Mouse (Mus musculus): ENCODE results near the gene Baz2a. TPM values are rescaled to one million over a fixed set of nuclear protein-coding genes. Genes with fewer than 3 reads are reported as not detected.
A peak's percentile ranks its signal among the peaks of the same experiment; 100 is the strongest.
"Not testable (repeated sequence)": the region's sequence is repeated elsewhere in the genome, so short reads cannot be mapped to it uniquely, and the experiment has no call there.

Gene Baz2a
- total RNA-seq, 2 experiments from 2014 or later: 70.6 to 72.2 TPM

DNA sequence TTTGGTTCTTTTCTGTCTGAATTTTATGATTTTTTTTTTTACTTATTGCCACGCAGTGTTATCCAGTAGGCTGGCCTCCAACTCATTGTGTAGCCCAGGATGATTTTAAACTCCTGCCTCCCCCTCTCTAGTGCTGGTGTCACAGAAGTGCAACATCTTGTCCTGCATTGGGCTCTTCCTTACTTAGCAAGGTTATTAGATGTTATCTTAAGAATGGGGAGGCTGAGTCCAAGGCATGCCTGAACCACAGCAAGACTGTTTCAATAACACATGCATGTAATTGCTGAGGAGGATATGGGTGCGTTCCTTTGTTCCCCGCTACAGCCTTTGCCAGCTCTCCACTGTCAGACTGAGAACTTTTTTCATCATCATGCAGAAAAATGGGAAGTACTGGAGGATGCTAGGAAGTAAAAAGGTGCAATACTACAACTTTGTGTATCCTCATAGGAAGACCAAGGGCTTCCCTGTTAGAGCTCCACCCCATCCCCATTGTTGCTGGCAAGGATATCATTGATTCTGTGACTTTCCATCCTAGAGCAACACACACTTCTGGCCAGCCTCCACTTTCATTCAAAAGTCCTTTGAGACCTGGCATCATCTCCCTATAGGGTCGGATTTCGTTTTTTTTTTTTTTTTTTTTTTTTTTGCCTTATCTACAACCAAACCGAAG, 9.4 kb upstream of the Baz2a start:
- DNase-seq (ENCODE audit: low spot score in 2 of 2): no peak

- no peak for DNase-seq (ENCODE audit: low spot score in 2 of 2)
These were observed 8.9 kb upstream of the Baz2a start for GRCm38 (mm10) chr10:128082477-128082808.

DNA sequence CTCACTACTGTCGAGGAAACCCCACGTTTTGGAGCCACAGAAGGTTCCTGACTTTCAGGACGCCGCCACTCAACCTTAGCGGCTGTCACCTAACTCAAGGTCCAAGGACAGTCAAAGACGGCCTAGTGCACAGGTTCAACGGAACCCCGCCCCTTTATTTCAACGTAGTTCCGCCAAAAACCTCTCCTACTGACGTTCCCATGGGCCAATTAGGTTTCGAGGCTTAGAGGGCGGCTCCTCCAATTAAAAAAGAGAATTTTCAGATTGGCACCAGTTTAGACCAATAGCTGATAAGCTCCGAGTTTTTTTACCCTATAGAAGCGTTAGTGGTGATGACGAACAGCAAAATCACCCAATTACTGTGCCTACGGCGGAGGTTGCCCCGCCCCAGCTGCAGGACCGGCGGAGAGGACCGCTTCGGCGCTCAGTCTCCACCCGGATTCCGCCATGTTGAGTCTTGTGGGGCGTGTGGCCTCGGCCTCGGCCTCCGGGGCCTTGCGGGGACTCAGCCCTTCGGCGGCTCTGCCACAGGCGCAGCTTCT, 8.4 kb upstream of the Baz2a start, which contains the start of gene Atp5b:
TSS of gene Atp5b (plus strand) at position 394 of the 542 bp plus-strand sequence.
- peak; percentile 79 to 89 for DNase-seq (ENCODE audit: low spot score in 2 of 2)

DNA sequence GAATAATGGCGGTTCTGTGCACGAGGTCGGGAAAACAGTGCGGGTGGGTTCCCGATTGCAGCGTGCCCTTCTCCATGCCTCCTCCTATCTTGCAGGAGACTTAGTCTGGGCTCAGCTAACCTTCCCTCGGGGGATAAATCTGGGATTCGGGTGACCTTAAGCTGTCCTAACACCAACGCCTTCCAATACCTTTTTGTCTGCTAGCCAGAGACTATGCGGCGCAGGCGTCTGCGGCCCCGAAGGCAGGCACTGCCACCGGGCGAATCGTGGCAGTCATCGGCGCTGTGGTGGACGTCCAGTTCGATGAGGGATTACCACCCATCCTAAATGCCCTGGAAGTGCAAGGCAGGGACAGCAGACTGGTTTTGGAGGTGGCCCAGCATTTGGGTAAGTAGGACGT, 7.7 kb upstream of the Baz2a start:
- DNase-seq (ENCODE audit: low spot score in 2 of 2): no peak

- no peak for DNase-seq (ENCODE audit: low spot score in 2 of 2)
These were observed 7.2 kb upstream of the Baz2a start for GRCm38 (mm10) chr10:128084160-128084559.

GRCm38 (mm10) chr10:128086391-128086790, 5.0 kb upstream of the Baz2a start:
- no peak for DNase-seq (ENCODE audit: low spot score in 2 of 2)

DNA sequence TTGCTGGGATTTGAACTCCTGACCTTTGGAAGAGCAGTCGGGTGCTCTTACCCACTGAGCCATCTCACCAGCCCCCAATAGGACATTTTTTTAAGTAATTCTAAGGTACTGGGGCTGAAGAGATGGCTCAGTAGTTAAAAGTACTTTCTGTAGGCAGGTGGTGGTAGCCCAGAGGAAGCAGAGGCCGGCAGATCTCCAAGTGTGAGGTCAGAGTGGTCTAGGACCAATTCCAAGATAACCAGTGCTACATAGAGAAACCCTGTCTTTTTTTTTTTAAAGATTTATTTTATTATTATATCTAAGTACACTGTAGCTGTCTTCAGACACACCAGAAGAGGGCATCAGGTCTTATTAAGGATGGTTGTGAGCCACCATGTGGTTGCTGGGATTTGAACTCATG, 4.2 kb upstream of the Baz2a start:
- not testable (repeated sequence) for DNase-seq (ENCODE audit: low spot score in 2 of 2)

- no peak for DNase-seq (ENCODE audit: low spot score in 2 of 2)
These were observed 3.2 kb upstream of the Baz2a start for GRCm38 (mm10) chr10:128088181-128088580.

- DNase-seq (ENCODE audit: low spot score in 2 of 2): no peak
These were observed 1.5 kb upstream of the Baz2a start for GRCm38 (mm10) chr10:128089842-128090241.

DNA sequence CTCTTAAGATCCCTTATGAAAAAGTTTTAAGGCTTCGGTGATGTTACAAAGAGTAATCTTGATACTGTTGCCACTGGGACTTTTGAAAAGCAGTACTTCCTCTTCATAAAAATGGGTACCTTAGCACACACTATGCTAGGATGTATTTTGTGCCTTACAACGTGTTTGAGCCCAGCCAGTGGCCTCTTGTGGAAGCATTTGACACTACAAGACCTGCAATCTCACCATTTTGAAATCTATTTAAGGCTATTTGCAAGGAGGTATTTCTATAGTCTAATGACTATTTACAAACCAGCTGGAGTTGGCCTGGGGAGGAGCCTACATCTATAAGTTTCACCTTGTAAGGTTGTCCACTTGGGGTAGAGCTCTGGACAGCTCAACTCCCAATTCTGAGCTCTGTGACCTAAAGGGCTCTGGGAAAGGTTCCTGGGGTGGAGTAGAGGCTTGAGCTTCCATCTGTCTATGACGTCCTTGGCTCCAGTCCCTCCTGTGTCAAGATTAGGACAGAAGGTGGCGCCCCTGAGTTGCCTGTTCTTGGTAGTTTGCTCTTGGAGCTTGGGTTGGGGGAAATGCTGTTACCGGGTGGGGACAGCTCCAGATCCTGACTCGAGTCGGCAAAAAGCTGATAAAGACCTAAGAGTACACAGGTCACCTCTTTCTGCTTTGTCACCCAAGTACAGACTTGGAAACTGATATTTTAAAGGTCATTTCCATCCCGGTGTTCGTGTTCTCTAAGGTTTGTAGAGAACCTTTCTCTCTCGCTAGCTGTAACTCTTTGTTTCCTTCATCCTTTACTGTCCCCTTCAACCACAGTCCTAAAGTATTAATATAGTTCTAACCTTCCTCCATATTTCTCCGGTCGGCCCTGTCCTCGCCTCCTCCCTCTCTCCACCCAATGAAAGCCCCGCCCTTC, 470 bp upstream of the Baz2a start:
- peak; percentile 50 to 84 for DNase-seq (ENCODE audit: low spot score in 2 of 2)

DNA sequence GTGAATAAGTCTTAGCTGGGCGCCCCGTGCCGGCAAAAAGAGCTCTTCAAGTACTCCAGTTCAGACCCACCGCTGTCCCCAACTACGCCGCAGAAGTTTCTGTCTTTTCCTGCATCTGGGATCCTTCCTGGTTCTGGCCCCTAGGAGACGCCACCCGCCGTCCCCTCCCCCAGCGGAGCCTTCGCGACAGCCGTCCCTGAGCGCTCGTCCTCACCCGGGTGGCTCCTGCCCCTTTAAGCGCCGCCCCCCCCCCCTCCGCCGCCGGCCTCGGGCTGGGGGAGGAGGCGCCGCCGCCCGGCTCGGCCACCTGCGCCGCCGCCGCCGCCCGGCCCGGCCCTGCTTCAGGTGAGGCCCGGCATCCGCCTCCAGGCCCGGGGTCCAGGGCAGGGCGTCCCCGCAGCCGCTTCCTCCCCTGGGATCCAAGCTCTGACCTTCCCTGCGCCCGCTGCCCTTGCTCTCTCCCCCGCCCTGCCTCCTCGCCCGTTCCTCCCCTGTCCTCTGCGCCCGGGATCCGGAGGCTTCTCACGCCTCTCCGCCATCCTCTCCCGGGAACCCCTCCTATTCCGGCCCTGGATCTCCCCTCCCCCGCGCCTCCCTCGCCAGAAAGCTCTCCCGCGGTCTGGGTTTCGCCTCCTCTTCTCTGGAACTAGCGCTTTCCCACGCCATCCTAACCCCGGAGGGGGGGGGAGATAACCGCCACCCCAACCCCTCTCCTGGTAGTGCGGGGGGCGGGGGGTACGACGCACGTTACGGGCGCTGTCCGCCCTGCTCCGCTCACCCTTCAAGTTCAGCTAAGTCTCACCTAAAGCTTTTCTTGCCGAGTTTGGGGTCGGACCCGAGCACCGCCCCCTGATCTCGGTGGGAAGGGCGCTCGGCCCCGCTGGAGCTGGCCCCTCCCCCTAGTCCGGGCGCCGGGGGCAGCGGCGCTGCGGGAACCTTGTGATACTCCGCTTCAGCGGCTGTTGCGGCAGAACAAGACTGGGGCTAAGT, 1.4 kb downstream of the Baz2a start:
- DNase-seq (ENCODE audit: low spot score in 2 of 2): peak; percentile 59 to 74

DNA sequence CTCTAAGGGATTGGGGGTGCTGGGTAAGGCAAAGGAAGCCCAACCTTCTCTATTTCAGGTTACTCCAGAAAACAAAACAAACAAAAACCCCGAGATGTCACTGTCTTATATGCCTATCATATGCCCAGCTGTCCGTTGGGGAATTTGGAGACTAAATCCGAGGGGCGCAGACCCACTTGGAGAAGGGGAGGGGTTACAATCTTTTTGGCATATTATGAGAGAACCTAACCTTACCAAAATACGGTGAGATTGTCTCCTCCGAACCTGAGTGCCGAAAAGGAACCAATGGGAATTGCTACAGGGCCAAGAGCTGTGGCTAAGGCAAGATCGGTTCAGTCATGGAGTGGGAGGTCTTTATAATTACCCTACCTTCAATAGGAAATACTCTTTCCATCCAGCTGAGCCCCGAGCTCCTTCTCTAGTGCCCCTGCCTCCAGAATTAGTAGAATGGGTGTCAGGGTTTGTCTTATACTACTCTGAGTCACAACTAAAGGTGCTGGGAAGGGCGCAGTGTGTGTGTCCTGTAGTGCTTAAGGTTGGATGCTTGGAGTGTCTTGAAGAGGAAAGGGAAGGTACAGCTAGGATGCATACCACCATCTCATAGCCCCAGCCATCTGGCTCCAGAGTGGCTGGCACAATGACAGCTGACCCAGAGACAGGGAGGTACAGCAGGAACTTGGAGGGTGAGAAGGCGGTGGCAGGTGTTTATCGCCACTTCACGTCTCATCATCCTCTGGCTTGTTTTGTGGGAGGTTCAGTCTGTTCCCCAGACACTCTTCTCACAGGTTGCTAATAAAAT, 2.3 kb downstream of the Baz2a start:
- DNase-seq (ENCODE audit: low spot score in 2 of 2): no peak

GRCm38 (mm10) chr10:128094340-128094968, 3.1 kb downstream of the Baz2a start:
- peak; percentile 61 to 71 for DNase-seq (ENCODE audit: low spot score in 2 of 2)

DNA sequence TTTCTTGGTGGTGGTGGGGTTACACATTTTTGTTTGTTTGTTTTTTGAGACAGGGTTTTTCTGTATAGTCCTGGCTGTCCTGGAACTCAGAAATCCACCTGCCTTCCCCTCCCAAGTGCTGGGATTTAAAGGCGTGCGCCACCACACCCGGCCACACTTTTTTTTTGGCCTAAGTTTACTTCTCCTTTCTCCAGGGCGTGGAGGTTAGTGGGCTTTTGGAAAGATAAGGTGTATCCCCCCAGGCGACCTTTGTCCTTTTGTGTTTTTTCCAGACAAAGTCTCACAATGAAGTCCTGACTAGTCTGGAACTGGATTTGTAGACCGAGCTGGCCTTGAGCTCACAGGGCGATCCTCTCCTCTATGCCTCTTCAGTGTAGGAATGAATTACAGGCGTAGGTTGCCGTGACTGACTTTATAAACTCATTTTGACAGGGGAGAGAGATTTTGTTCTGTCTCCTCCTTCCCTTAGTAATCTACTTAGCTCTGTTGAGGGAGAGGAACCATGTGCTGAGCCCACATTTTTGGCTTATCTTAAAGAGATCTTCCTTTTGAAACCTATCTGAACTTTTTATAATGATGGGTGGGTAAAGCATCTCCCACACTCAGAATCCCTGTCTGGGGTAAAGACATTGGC, 3.7 kb downstream of the Baz2a start:
- no peak for DNase-seq (ENCODE audit: low spot score in 2 of 2)

- DNase-seq (ENCODE audit: low spot score in 2 of 2): no peak
These were observed 4.9 kb downstream of the Baz2a start for GRCm38 (mm10) chr10:128096313-128096692.

- peak; percentile 67 to 83 for DNase-seq (ENCODE audit: low spot score in 2 of 2)
These were observed 5.6 kb downstream of the Baz2a start for GRCm38 (mm10) chr10:128096693-128097586.

DNA sequence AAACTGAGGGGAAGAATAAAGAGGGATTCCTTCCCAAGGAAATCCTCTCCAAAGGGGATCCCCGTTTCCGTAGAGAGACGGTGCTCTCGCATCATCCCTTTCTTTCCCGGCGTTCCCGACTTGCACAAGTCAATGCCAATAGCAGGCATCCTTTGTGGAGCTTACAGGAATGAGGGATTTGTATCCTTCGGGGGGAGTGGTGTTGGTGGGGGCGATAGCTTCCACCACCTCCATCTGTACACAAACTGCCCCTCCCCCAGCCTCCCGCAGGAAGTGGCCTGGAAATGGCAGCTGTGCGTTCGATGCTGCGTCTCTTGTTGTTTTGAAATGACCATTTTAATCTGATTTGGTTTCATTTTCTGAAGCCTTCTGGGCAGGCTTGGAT, 6.2 kb downstream of the Baz2a start:
- peak in 1 of 2 experiments; percentile 45 for DNase-seq (ENCODE audit: low spot score in 2 of 2)

GRCm38 (mm10) chr10:128110103-128110761, 18.9 kb downstream of the Baz2a start:
- DNase-seq (ENCODE audit: low spot score in 2 of 2): no peak

All from adrenal gland, postnatal 4 days (tissue).